22 mouse cellular contexts compared by ENCODE assay signal in the genomic region with DNA sequence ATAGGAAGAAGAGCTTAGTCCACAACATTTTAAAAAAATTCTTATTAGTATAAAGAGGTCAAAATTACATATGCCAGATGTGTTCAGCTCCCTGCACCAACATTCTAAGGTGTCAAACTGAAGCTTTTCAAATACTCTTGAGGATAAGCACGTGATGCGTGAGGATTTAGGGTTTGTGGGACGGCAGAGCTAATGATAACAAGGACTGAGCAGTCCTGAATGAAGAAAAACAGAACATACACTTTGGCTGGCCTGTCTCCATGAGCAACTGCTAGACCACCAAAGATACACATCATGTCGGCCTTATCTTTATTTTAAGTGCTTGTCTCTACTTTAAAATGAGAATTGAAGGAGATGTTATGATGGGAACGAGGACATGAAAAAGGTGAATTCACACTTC.
"Had no signal": no experiment of that assay in that cellular context is flagged by ENCODE, and none has a peak within 500 bp of the region (broad histone marks: within the 10 kb centered on the region; RNA-seq: fewer than 3 reads in every experiment).

No protein-coding gene starts in this region.

- H3K27ac ChIP-seq: liver, embryonic 13.5 days; liver, embryonic 15.5 days; lung, embryonic 15.5 days; macrophage; neural tube, embryonic 13.5 days; neural tube, embryonic 15.5 days had no signal

- H3K36me3 ChIP-seq: liver, embryonic 13.5 days; liver, embryonic 15.5 days; lung, embryonic 15.5 days; neural tube, embryonic 15.5 days had no signal

- H3K4me1 ChIP-seq: liver, embryonic 13.5 days; liver, embryonic 15.5 days; lung, embryonic 15.5 days; megakaryocyte, embryonic 14.5 days; neural tube, embryonic 13.5 days; neural tube, embryonic 15.5 days had no signal

- H3K9ac ChIP-seq: liver, embryonic 13.5 days; liver, embryonic 15.5 days; liver, postnatal 0 days; lung, embryonic 15.5 days; neural tube, embryonic 13.5 days; neural tube, embryonic 15.5 days had no signal

- DNase-seq: liver, embryonic 13.5 days; liver, postnatal 0 days; lung, adult 2 months; lung, postnatal 14 days; lung, postnatal 36 days; midbrain, embryonic 14.5 days; retina, postnatal 1 day; right cerebral cortex, adult 18-20 months; right cerebral cortex, postnatal 25 days; thymus, adult 2 months; thymus, postnatal 25 days; thymus, postnatal 4 days had no signal

- ATAC-seq: liver, postnatal 0 days; lung, postnatal 0 days; midbrain, embryonic 16.5 days had no signal

- H3K4me2 ChIP-seq: liver, embryonic 13.5 days; liver, embryonic 15.5 days; lung, embryonic 15.5 days; midbrain, embryonic 11.5 days; neural tube, embryonic 13.5 days; neural tube, embryonic 15.5 days had no signal

- H3K27me3 ChIP-seq: liver, embryonic 13.5 days; liver, embryonic 15.5 days; lung, embryonic 15.5 days; megakaryocyte, embryonic 14.5 days; neural tube, embryonic 13.5 days; neural tube, embryonic 15.5 days had no signal

- H3K9me3 ChIP-seq: liver, embryonic 13.5 days; liver, embryonic 15.5 days; lung, embryonic 15.5 days; neural tube, embryonic 13.5 days; neural tube, embryonic 15.5 days had no signal

- H3K4me3 ChIP-seq: liver, embryonic 13.5 days; liver, embryonic 15.5 days; lung, embryonic 15.5 days; megakaryocyte, embryonic 14.5 days; myocyte; neural tube, embryonic 13.5 days; neural tube, embryonic 15.5 days had no signal
